Mouse (Mus musculus) liver, adult 2 months (tissue): ENCODE measurements at regions not wholly inside any gene's neighbourhood (a gene's known extent, or its start where the extent isn't known, plus 50 kb on each side); places are given as distances from the start of the nearest gene placed in this dataset.

ENCODE experiments used
- CTCF ChIP-seq: fragments of 200-500 bp; IDR thresholded peaks from 2 replicates; pipeline ENCODE4 v1.5.1; 2011; ENCODE audit warnings: low read depth, low read length, control low read depth
- POLR2A ChIP-seq: fragments of 200-500 bp; IDR thresholded peaks from 2 replicates; pipeline ENCODE4 v1.6.1; 2011; ENCODE audit warnings: low read length, control low read depth; ENCODE audit not compliant: insufficient read depth; ENCODE audit errors: extremely low read depth

- no peak for TF ChIP-seq POLR2A
- TF ChIP-seq CTCF, result no peak
Measured at GRCm38 (mm10) chr9:34427711-34428110, 58.0 kb upstream of the Kirrel3 start.
